Mouse (Mus musculus): Measurements from ENCODE around the gene Gm11238. TPM values are rescaled to one million over a fixed set of nuclear protein-coding genes. Genes with fewer than 3 reads are reported as not detected.

The Gm11238 gene
- polyA plus RNA-seq (2012; fragmentation: generic; extraction: Trizol), result not detected

DNA sequence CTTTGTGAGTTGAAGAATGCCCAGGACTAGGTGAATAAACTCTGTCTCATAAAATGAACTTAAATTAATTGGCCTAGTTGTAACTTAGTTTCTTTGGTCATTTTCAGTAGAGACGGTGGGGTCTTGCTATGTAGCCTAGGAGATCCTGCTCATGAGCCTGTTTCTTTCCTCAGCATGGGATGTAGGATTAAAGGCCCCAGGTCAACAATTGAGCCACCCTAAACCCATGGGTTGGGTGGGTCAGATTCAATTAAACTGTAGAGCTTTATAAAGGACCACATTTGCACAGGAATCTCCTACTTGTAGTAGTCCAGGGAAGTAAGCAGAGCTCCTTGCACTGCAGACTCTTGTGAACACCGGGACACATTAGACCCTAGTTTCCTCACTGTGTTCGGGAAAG, at the start of gene Gm11238:
Gene Gm11238, plus strand, starts transcription at position 301 of the 400 bp plus-strand sequence.

DNA sequence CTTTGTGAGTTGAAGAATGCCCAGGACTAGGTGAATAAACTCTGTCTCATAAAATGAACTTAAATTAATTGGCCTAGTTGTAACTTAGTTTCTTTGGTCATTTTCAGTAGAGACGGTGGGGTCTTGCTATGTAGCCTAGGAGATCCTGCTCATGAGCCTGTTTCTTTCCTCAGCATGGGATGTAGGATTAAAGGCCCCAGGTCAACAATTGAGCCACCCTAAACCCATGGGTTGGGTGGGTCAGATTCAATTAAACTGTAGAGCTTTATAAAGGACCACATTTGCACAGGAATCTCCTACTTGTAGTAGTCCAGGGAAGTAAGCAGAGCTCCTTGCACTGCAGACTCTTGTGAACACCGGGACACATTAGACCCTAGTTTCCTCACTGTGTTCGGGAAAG, 15.0 kb downstream of the Gm11238 start, which contains the start of gene Gm11237:
Gene Gm11237, plus strand, starts transcription at position 301 of the 400 bp plus-strand sequence.

DNA sequence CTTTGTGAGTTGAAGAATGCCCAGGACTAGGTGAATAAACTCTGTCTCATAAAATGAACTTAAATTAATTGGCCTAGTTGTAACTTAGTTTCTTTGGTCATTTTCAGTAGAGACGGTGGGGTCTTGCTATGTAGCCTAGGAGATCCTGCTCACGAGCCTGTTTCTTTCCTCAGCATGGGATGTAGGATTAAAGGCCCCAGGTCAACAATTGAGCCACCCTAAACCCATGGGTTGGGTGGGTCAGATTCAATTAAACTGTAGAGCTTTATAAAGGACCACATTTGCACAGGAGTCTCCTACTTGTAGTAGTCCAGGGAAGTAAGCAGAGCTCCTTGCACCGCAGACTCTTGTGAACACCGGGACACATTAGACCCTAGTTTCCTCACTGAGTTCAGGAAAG, 30.1 kb downstream of the Gm11238 start, which contains the start of gene Gm11236:
Gene Gm11236, plus strand, starts transcription at position 301 of the 400 bp plus-strand sequence.

DNA sequence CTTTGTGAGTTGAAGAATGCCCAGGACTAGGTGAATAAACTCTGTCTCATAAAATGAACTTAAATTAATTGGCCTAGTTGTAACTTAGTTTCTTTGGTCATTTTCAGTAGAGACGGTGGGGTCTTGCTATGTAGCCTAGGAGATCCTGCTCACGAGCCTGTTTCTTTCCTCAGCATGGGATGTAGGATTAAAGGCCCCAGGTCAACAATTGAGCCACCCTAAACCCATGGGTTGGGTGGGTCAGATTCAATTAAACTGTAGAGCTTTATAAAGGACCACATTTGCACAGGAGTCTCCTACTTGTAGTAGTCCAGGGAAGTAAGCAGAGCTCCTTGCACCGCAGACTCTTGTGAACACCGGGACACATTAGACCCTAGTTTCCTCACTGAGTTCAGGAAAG, 60.4 kb downstream of the Gm11238 start, which contains the start of gene Gm11239:
Gene Gm11239, plus strand, starts transcription at position 301 of the 400 bp plus-strand sequence.

DNA sequence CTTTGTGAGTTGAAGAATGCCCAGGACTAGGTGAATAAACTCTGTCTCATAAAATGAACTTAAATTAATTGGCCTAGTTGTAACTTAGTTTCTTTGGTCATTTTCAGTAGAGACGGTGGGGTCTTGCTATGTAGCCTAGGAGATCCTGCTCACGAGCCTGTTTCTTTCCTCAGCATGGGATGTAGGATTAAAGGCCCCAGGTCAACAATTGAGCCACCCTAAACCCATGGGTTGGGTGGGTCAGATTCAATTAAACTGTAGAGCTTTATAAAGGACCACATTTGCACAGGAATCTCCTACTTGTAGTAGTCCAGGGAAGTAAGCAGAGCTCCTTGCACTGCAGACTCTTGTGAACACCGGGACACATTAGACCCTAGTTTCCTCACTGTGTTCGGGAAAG, 75.5 kb downstream of the Gm11238 start, which contains the start of gene Gm428:
Gene Gm428, plus strand, starts transcription at position 301 of the 400 bp plus-strand sequence.

Other genes starting within 250 kb of the Gm11238 start
- gene Gm11487, start 202.8 kb upstream of the Gm11238 start, polyA plus RNA-seq (2012; fragmentation: generic; extraction: Trizol), result not detected
- gene Gm11237, start 15.1 kb downstream of the Gm11238 start, polyA plus RNA-seq (2012; fragmentation: generic; extraction: Trizol), result not detected
- gene Gm11236, start 30.2 kb downstream of the Gm11238 start, polyA plus RNA-seq (2012; fragmentation: generic; extraction: Trizol), result not detected
- not detected for gene Gm11239, start 60.5 kb downstream of the Gm11238 start, polyA plus RNA-seq (2012; fragmentation: generic; extraction: Trizol)
- gene Gm428, start 75.6 kb downstream of the Gm11238 start, polyA plus RNA-seq (2012; fragmentation: generic; extraction: Trizol), result not detected
- gene Rasef, start 183.1 kb downstream of the Gm11238 start, polyA plus RNA-seq (2012; fragmentation: generic; extraction: Trizol), result not detected

All from C3H10T1/2 (cell line).